Mouse (Mus musculus): ENCODE measurements around the gene Gm47959.

DNA sequence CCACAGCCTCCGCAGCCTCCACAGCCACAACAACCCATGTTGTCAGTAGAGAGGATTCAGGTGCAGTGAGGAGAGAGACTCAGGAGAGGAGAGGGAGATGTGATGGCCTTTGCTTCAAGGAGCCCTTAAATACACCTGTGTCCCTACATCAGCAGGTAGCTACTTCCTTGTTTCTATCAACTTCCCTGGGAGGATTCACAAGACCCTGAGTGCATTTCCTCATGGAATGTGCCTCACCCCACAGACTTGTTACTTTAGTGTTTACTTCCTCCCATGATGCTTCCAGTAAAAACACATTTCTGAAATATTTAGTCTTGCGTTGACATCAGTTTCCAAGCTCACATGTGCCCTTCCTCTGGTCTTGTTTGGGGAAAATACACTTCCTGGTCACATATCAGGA is 42.0 kb downstream of the Gm47959 start, which contains the start of gene Krtap28-10:
- TF ChIP-seq POLR2A (IDR thresholded peaks at IDR 0.05; ENCODE audit: low read depth, low read length), result no peak
- no peak for TF ChIP-seq CTCF (IDR thresholded peaks at IDR 0.05; ENCODE audit: extremely low read depth, insufficient read depth, insufficient read length, insufficient replicate concordance)
